Mouse (Mus musculus) cerebellum, adult 11-12 months (tissue): Measurements from ENCODE around the gene Pabpn1.

Source experiments
- DNase-seq: peaks from one replicate; pipeline ENCODE4 v3.0.0; 2022

Gene Pabpn1

DNA sequence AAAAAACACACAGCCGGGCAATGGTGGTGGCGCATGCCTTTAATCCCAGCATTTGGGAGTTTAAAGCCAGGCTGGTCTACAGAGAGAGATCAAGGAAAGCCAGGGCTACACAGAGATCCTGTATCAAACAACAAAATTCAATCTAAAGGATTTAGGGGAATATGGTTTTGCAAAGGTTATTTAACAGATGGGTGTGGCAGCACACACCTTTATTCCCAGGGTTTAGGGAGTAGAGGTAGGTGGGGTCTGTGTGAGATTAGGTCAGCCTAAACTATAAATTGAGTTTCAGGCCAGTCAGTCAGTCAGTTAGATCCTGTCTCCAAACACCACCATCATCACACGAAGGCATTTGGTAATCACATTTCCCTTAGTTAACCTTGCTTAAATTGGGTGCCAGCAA is at the start of gene Pabpn1:
Gene Pabpn1, plus strand, starts transcription at position 301 of the 400 bp plus-strand sequence.
- no peak for DNase-seq

GRCm38 (mm10) chr14:54843461-54843860 is 48.8 kb upstream of the Pabpn1 start:
- DNase-seq, result no peak

DNA sequence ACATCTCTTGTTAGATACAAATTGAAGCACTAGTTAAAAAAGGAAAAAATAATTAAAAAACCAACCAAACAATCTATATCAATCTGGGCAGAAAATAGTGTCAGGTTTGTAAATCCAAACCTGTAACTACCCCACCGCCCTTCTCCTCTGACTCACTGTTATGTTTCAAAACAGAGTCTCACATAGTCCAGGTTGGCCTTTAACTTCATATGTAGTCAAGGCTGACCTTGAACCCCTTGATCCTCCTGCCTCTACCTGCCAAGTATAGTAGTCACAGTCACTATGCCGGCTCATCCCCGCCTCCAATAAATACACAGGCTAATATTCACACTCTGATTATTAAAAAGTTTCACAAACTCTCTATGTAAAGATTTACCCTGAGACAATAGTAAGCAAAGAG is 36.6 kb upstream of the Pabpn1 start:
- no peak for DNase-seq

- no peak for DNase-seq
These were observed 35.6 kb upstream of the Pabpn1 start for GRCm38 (mm10) chr14:54856703-54857102.

DNA sequence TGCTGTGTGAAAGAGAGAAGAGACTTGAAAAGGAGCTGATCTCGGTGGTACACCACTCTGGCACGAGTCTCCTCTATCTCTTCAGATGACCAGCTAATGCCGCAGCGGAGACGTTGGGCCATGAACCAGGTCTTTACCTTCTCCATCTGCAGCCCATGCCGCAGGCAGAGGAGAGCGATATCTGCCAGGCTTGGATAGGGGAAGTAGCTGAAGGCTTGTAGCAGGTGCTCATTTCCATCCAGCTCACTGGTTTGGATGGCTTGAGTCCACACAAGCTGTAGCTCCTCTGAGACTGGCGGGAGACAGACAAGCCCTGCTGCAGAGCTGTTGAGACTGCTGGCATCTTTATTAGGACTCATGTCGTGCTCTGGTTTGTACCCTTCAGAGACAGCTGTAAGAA is 34.4 kb upstream of the Pabpn1 start:
- peak; percentile 81 for DNase-seq

GRCm38 (mm10) chr14:54860511-54860910 is 31.8 kb upstream of the Pabpn1 start:
- DNase-seq, result peak; percentile 60

- DNase-seq, result peak; percentile 90
These were observed 28.6 kb upstream of the Pabpn1 start for GRCm38 (mm10) chr14:54863501-54864312.

GRCm38 (mm10) chr14:54864313-54865036 is 27.8 kb upstream of the Pabpn1 start:
- no peak for DNase-seq

DNA sequence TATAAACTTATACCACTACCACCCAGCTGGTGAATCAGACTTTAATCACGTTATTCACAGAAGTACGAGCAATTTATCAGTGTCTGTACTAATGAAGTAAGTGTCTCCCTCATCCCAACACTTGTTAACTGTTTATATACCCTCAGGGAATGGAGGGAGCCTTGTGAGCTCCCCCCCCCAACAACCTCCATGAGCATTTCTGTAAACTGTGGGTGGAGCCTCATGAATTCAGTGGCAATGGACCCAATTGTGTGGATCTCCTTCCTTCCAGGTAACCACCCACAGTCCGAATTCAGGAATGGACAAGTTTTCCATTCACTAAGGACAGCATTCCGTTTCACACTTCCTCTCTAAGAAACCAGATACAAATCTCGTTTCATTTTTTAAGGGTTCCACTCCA is 26.7 kb upstream of the Pabpn1 start:
- no peak for DNase-seq

DNA sequence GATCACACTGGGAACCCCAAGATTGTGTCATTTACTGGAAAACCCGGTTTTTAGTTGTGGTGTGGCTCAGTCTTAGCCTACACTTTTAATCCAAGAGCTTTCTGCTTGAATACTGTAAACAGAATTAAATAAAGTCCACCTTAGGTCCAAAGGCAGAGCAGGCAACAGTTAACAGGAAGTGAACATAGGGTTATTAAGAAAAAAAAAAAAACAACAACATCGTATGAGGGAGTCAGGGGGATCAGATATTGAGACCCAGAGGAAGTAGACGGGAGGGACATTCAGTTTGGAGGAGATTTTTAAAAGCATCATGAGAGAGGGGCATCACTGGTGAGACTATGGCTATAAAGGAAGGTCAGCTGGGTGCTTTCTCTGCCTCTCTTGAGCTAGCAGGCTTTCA is 26.0 kb upstream of the Pabpn1 start:
- no peak for DNase-seq

GRCm38 (mm10) chr14:54866936-54867335 is 25.4 kb upstream of the Pabpn1 start:
- no peak for DNase-seq

- no peak for DNase-seq
These were observed 24.3 kb upstream of the Pabpn1 start for GRCm38 (mm10) chr14:54868026-54868425.

DNA sequence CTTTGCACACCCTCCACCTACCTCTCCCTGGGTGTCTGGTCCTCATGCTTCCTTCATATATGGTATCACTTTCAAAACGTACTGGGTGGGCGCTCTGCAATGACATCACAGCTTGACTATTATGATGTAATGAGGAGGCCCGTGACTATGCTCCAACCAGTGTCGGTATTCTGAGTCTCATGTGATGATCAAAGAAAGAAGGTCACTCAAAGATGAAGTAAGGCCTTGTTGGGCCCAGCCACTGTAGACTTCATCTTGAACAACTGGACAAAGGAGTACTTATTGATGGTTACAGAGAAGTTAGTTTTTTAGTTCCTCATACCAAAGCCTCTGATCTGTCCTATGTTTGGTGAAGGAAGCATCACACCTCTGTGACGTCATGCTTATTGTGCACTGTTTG is 21.4 kb upstream of the Pabpn1 start, which contains the start of gene Homez:
Gene Homez, minus strand, starts transcription at position 101 of the 400 bp plus-strand sequence.
- DNase-seq, result no peak

DNA sequence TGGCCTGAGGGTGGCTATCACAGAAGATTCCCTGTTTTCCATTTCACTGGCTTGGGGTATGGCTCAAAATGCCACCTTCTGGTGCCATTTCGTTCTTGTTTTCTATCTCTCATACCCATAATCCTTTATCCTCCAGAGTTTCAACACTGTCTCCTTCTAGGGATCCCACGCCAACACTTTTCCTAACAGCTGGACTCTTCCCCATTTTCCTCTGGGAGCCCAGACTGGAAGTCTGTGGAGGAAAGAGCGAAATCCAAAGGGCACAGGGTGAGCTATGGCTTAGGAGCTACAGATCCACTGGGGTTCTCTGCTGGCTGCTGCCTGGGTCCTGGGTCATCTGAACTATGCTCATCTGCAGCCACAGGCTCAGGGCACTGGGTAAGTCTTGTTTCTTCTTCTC is 18.1 kb upstream of the Pabpn1 start:
- DNase-seq, result no peak

- DNase-seq, result no peak
These were observed 16.3 kb upstream of the Pabpn1 start for GRCm38 (mm10) chr14:54875844-54876538.

GRCm38 (mm10) chr14:54876539-54877047 is 15.7 kb upstream of the Pabpn1 start:
- DNase-seq, result peak; percentile 96

DNA sequence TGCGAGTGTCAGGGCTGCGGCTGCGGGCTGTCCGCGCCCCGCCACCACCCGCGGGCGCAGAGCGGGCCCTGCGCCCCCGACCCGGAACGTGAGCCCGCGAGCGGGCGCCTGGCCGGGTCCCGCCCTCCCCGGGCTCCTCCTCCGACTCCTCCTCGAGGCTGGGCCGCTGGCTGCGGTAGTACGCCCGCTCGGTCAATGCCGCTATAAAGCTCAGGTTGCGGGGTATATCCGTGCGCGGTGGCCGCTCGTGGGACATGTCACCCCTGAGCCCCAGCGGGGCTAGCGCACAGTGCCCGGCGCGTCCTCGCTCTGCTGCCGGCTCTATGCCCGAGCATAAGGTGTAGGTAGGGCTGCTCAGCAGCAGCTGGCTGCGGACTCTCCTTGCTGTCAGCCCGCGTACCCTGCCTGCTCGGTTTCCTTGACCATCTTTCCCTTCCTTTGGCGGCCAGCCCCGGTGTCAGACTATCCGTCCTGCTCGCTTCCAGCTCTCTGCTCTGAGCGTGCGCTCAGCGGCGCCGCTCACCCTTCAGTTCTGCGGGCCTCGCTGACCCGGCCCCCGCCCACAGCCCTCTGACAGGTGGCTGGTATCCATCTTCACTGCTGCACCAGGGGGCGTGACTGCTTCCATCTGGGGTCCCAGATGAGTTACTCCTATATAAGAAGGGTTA is 15.1 kb upstream of the Pabpn1 start, which contains the start of gene Ppp1r3e:
Gene Ppp1r3e, minus strand, starts transcription at position 503 of the 668 bp plus-strand sequence.
- peak; percentile 82 for DNase-seq

GRCm38 (mm10) chr14:54883154-54884021 is 8.9 kb upstream of the Pabpn1 start, which contains the start of the genes Bcl2l2 and Gm20521:
Bcl2l2 (plus strand) TSS chr14:54883377.
Gm20521 (plus strand) TSS chr14:54883441.
- DNase-seq, result peak; percentile 85

GRCm38 (mm10) chr14:54884022-54884712 is 8.1 kb upstream of the Pabpn1 start:
- DNase-seq, result no peak

GRCm38 (mm10) chr14:54885309-54885708 is 7.0 kb upstream of the Pabpn1 start:
- DNase-seq, result no peak
